Mouse (Mus musculus) frontal cortex, adult (tissue): ENCODE data around the gene Whrn.

Experiments used
- ATAC-seq: cut with Nextera tagmentation; 2 replicates; pipeline ENCODE4 v1.9.2; 2017; ENCODE audit warnings: mild to moderate bottlenecking, moderate library complexity, mixed read lengths; ENCODE audit not compliant: low TSS enrichment

Gene Whrn

GRCm38 (mm10) chr4:63494401-63494966, 1.3 kb downstream of the Whrn start:
- ATAC-seq = 0 out of 2 replicates have a peak, but pooled peaks have one; percentile 1

- peak; percentile 28 for ATAC-seq
These were observed 2.3 kb downstream of the Whrn start for GRCm38 (mm10) chr4:63493351-63494121.

- ATAC-seq = 0 out of 2 replicates have a peak, but pooled peaks have one; percentile 21
These were observed 4.3 kb downstream of the Whrn start for GRCm38 (mm10) chr4:63491521-63491920.

GRCm38 (mm10) chr4:63490146-63490545, 5.6 kb downstream of the Whrn start:
- no peak for ATAC-seq

- no peak for ATAC-seq
These were observed 6.1 kb downstream of the Whrn start for GRCm38 (mm10) chr4:63489676-63490075.

- no peak for ATAC-seq
These were observed 7.9 kb downstream of the Whrn start for GRCm38 (mm10) chr4:63487916-63488315.

GRCm38 (mm10) chr4:63487256-63487655, 8.5 kb downstream of the Whrn start:
- ATAC-seq = no peak

GRCm38 (mm10) chr4:63486523-63486922, 9.3 kb downstream of the Whrn start:
- ATAC-seq = no peak

- ATAC-seq = no peak
These were observed 12.1 kb downstream of the Whrn start for GRCm38 (mm10) chr4:63483741-63484140.

GRCm38 (mm10) chr4:63480845-63481167, 15.0 kb downstream of the Whrn start:
- no peak for ATAC-seq

- peak; percentile 75 for ATAC-seq
These were observed 15.5 kb downstream of the Whrn start for GRCm38 (mm10) chr4:63480098-63480844.

GRCm38 (mm10) chr4:63478036-63478435, 17.8 kb downstream of the Whrn start:
- no peak for ATAC-seq

- no peak for ATAC-seq
These were observed 18.9 kb downstream of the Whrn start for GRCm38 (mm10) chr4:63476891-63477290.

GRCm38 (mm10) chr4:63475208-63475607, 20.6 kb downstream of the Whrn start:
- ATAC-seq = no peak

GRCm38 (mm10) chr4:63474439-63474838, 21.4 kb downstream of the Whrn start:
- ATAC-seq = 0 out of 2 replicates have a peak, but pooled peaks have one; percentile 24

GRCm38 (mm10) chr4:63467338-63467737, 28.5 kb downstream of the Whrn start:
- no peak for ATAC-seq

- ATAC-seq = no peak
These were observed 29.6 kb downstream of the Whrn start for GRCm38 (mm10) chr4:63466192-63466591.

GRCm38 (mm10) chr4:63460876-63461525, 34.8 kb downstream of the Whrn start:
- ATAC-seq = 0 out of 2 replicates have a peak, but pooled peaks have one; percentile 19

GRCm38 (mm10) chr4:63459141-63459789, 36.5 kb downstream of the Whrn start:
- no peak for ATAC-seq

- ATAC-seq = no peak
These were observed 39.2 kb downstream of the Whrn start for GRCm38 (mm10) chr4:63456547-63456946.

GRCm38 (mm10) chr4:63453939-63454513, 41.8 kb downstream of the Whrn start:
- no peak for ATAC-seq
